Mouse (Mus musculus) midbrain, embryonic 16.5 days (tissue): ENCODE data around the gene Bri3. TPM values are rescaled to one million over a fixed set of nuclear protein-coding genes. Genes with fewer than 3 reads are reported as not detected.

Experiments used
- ATAC-seq: fragments of 200-750 bp; cut with Nextera tagmentation; 2 replicates; pipeline ENCODE4 v1.8.0; 2017; ENCODE audit warnings: moderate TSS enrichment
- H3K27ac ChIP-seq: fragments of 300-500 bp; sonication (generic); 2 replicates; pipeline ENCODE4 v1.5.1; 2014; ENCODE audit warnings: mild to moderate bottlenecking, low read length, mixed read lengths
- H3K27me3 ChIP-seq: fragments of 300-500 bp; sonication (generic); 2 replicates; pipeline ENCODE4 v1.6.1; 2014; ENCODE audit warnings: low read depth, low read length, mixed read lengths; ENCODE audit not compliant: control insufficient read depth, insufficient read depth
- H3K36me3 ChIP-seq: fragments of 300-500 bp; sonication (generic); 2 replicates; pipeline ENCODE4 v1.6.1; 2014; ENCODE audit warnings: mild to moderate bottlenecking, low read length, moderate library complexity, mixed read lengths; ENCODE audit not compliant: control insufficient read depth, insufficient read depth
- H3K4me1 ChIP-seq: fragments of 300-500 bp; sonication (generic); 2 replicates; pipeline ENCODE4 v1.6.1; 2014; ENCODE audit warnings: mild to moderate bottlenecking, low read length, mixed read lengths; ENCODE audit not compliant: control insufficient read depth, insufficient read depth
- H3K4me2 ChIP-seq: fragments of 300-500 bp; sonication (generic); 2 replicates; pipeline ENCODE4 v1.6.1; 2014; ENCODE audit warnings: mild to moderate bottlenecking, low read length, mixed read lengths
- H3K4me3 ChIP-seq: fragments of 300-500 bp; sonication (generic); 2 replicates; pipeline ENCODE4 v1.5.1; 2014; ENCODE audit warnings: low read depth, mild to moderate bottlenecking, low read length, moderate library complexity, mixed read lengths
- H3K9ac ChIP-seq: fragments of 300-500 bp; sonication (generic); 2 replicates; pipeline ENCODE4 v1.6.1; 2014; ENCODE audit warnings: low read depth, low read length, mixed read lengths
- H3K9me3 ChIP-seq: fragments of 300-500 bp; sonication (generic); replicated peaks from 2 replicates; pipeline ENCODE4 v1.6.1; 2014; ENCODE audit warnings: mild to moderate bottlenecking, low read length, mixed read lengths; ENCODE audit not compliant: control insufficient read depth, poor library complexity, severe bottlenecking
- WGBS: fragments of 180-500 bp; shearing (Covaris S2); extraction: QIAGEN DNeasy Blood & Tissue Kit; methylation state at CpG from one replicate; pipeline ENCODE4 v1.1.7; 2014; 5-methylcytosine and 5-hydroxymethylcytosine counted together
- polyA plus RNA-seq: library from polyadenylated mRNA; unstranded; fragments of >200 nt; fragmentation: Nextera tagmentation; extraction: Ambion mirVana; gene quantifications from 2 replicates; pipeline ENCODE4 v1.2.1, GENCODE M21; 2015

Gene Bri3
- polyA plus RNA-seq, 1 experiment from 2014 or later = 97.3 TPM

- Histone ChIP-seq H3K4me3 (no peak overlapping the region), H3K27me3 (no peaks in the 10 kb centered on the region), H3K9me3 (no peaks in the 10 kb centered on the region), H3K4me2 (no peak overlapping the region), H3K27ac (no peak overlapping the region), H3K4me1 (no peaks in the 10 kb centered on the region), H3K9ac (no peak overlapping the region), H3K36me3 (no peaks in the 10 kb centered on the region)
- ATAC-seq = no peak
- WGBS = 78% methylated on average over 1 of the region's 1 CpGs
Measured at GRCm38 (mm10) chr5:144341085-144341484, 96.8 kb downstream of the Bri3 start.

GRCm38 (mm10) chr5:144344592-144344991 is 100.4 kb downstream of the Bri3 start:
- no peak overlapping the region for H3K27ac ChIP-seq
- no peak overlapping the region for H3K4me3 ChIP-seq
- H3K9ac ChIP-seq = no peak overlapping the region
- ATAC-seq = no peak
- H3K9me3 ChIP-seq = no peaks in the 10 kb centered on the region
- 90% methylated on average over 6 of the region's 6 CpGs for WGBS
- no peaks in the 10 kb centered on the region for H3K4me1 ChIP-seq
- no peaks in the 10 kb centered on the region for H3K36me3 ChIP-seq
- no peaks in the 10 kb centered on the region for H3K27me3 ChIP-seq
- no peak overlapping the region for H3K4me2 ChIP-seq

- H3K4me3 ChIP-seq = no peak overlapping the region
- 13% methylated on average over 8 of the region's 8 CpGs for WGBS
Measured at GRCm38 (mm10) chr5:144351185-144351584, 106.9 kb downstream of the Bri3 start.

GRCm38 (mm10) chr5:144352250-144353047 is 108.2 kb downstream of the Bri3 start:
- ATAC-seq = no peak
- Histone ChIP-seq H3K4me3 (no peak overlapping the region), H3K4me1 (peaks cover 4% of the 10 kb centered on the region; the same call in 1 of the 2 replicates), H3K9ac (no peak overlapping the region), H3K27me3 (peaks cover 7% of the 10 kb centered on the region; the same call in 1 of the 2 replicates), H3K4me2 (no peak overlapping the region), H3K9me3 (no peaks in the 10 kb centered on the region), H3K36me3 (no peaks in the 10 kb centered on the region), H3K27ac (no peak overlapping the region)
- 91% methylated on average over 9 of the region's 9 CpGs for WGBS

More at GRCm38 (mm10) chr5:144351185-144351584, 106.9 kb downstream of the Bri3 start:
- no peaks in the 10 kb centered on the region for H3K36me3 ChIP-seq
- H3K4me1 ChIP-seq = no peaks in the 10 kb centered on the region
- no peak overlapping the region for H3K27ac ChIP-seq
- H3K9ac ChIP-seq = no peak overlapping the region
- H3K9me3 ChIP-seq = no peaks in the 10 kb centered on the region
- ATAC-seq = no peak
- H3K4me2 ChIP-seq = no peak overlapping the region
- peaks cover 4% of the 10 kb centered on the region; the same call in 1 of the 2 replicates for H3K27me3 ChIP-seq

- H3K27me3 ChIP-seq = peaks cover 27% of the 10 kb centered on the region
- H3K36me3 ChIP-seq = no peaks in the 10 kb centered on the region
- peaks cover 15% of the 10 kb centered on the region for H3K4me1 ChIP-seq
- no peak overlapping the region for H3K27ac ChIP-seq
- no peak overlapping the region for H3K9ac ChIP-seq
- no peak for ATAC-seq
- peak overlapping the region; percentile 100 for H3K4me2 ChIP-seq
- H3K9me3 ChIP-seq = no peaks in the 10 kb centered on the region
- 10% methylated on average over 17 of the region's 17 CpGs for WGBS
- H3K4me3 ChIP-seq = peak overlapping the region; percentile 62
Measured at GRCm38 (mm10) chr5:144356776-144357455, 112.7 kb downstream of the Bri3 start.

GRCm38 (mm10) chr5:144357551-144357880 is 113.3 kb downstream of the Bri3 start:
- H3K27me3 ChIP-seq = peaks cover 27% of the 10 kb centered on the region
- H3K9me3 ChIP-seq = no peaks in the 10 kb centered on the region
- H3K27ac ChIP-seq = no peak overlapping the region
- WGBS = 1% methylated on average over 27 of the region's 27 CpGs
- no peak; the same call in 1 of the 2 replicates for ATAC-seq
- H3K9ac ChIP-seq = peak overlapping the region; percentile 49; the same call in 1 of the 2 replicates
- peak overlapping the region; percentile 100 for H3K4me2 ChIP-seq
- H3K36me3 ChIP-seq = no peaks in the 10 kb centered on the region
- peaks cover 15% of the 10 kb centered on the region for H3K4me1 ChIP-seq
- peak overlapping the region; percentile 62 for H3K4me3 ChIP-seq

- Histone ChIP-seq H3K9ac (peak within 1 kb of the TSS; percentile 49; the same call in 1 of the 2 replicates), H3K4me2 (peak within 1 kb of the TSS; percentile 100), H3K36me3 (no peaks in the 10 kb centered on the region), H3K27me3 (peaks cover 27% of the 10 kb centered on the region), H3K9me3 (no peaks in the 10 kb centered on the region), H3K4me3 (peak within 1 kb of the TSS; percentile 62), H3K4me1 (peaks cover 15% of the 10 kb centered on the region), H3K27ac (no peak within 1 kb of the TSS)
- WGBS = under 1% methylated on average over 59 of the region's 60 CpGs
- peak; percentile 85 for ATAC-seq
Measured at GRCm38 (mm10) chr5:144357881-144358591, 113.8 kb downstream of the Bri3 start, which contains the start of gene Baiap2l1. Gene Baiap2l1, minus strand, starts transcription at chr5:144358112.

- Histone ChIP-seq H3K4me3 (peak overlapping the region; percentile 62), H3K27ac (no peak overlapping the region), H3K9me3 (no peaks in the 10 kb centered on the region), H3K9ac (0 out of 2 replicates have a peak overlapping the region, but pooled peaks have one; percentile 14), H3K4me2 (peak overlapping the region; percentile 100), H3K36me3 (no peaks in the 10 kb centered on the region), H3K27me3 (peaks cover 27% of the 10 kb centered on the region), H3K4me1 (peaks cover 15% of the 10 kb centered on the region)
- peak; percentile 91 for ATAC-seq
- 11% methylated on average over 10 of the region's 10 CpGs for WGBS
Measured at GRCm38 (mm10) chr5:144358592-144358917, 114.3 kb downstream of the Bri3 start.
